Mouse (Mus musculus): ENCODE measurements around the gene Slc30a7.

DNA sequence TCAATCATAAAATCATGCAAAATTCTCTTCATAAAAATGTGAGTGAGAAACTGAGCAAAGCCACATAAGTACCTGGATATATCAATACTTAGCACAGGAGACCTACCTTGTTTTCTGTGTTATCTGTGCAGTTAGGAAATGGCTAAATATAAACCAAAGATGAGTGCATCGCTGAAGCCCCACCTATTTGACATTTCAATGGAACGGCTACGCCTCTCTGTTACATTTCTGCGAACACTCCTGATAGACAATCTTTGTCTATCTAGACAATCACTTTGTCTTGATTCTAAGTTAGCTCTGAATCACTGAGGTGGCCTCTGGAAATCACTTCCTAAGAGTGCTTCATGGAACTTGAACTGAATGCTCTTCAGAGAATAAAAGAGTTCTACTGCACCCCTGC is 66.7 kb downstream of the Slc30a7 start:
- TF ChIP-seq POLR2A (IDR thresholded peaks at IDR 0.05; ENCODE audit: control insufficient read depth, low read depth, low read length) (no peak), CTCF (IDR thresholded peaks at IDR 0.05; ENCODE audit: control insufficient read depth, insufficient read depth, insufficient replicate concordance, low read depth, low read length) (no peak)
